Mouse (Mus musculus) G1E (cell line): ENCODE results near the gene Pofut1.

Experiments used
- CTCF ChIP-seq: IDR thresholded peaks from 2 replicates; pipeline ENCODE4 v1.5.1; 2012; ENCODE audit warnings: low read depth, low read length, inconsistent platforms, mixed read lengths
- GATA1 ChIP-seq: IDR thresholded peaks from 2 replicates; pipeline ENCODE4 v1.6.1; 2012; ENCODE audit warnings: borderline replicate concordance, low read length, inconsistent platforms, mixed read lengths
- GATA2 ChIP-seq: IDR thresholded peaks from 2 replicates; pipeline ENCODE4 v1.6.1; 2012; ENCODE audit warnings: low read depth, low read length, inconsistent platforms, borderline replicate concordance
- POLR2AphosphoS5 ChIP-seq: IDR thresholded peaks from 2 replicates; pipeline ENCODE4 v1.6.1; 2012; ENCODE audit warnings: low read depth, low read length, inconsistent platforms; ENCODE audit not compliant: insufficient replicate concordance

GRCm38 (mm10) chr2:153310228-153310627 is 68.9 kb downstream of the Pofut1 start:
- TF ChIP-seq CTCF (no peak), POLR2AphosphoS5 (no peak), GATA1 (no peak), GATA2 (no peak)
